In the genomic region with DNA sequence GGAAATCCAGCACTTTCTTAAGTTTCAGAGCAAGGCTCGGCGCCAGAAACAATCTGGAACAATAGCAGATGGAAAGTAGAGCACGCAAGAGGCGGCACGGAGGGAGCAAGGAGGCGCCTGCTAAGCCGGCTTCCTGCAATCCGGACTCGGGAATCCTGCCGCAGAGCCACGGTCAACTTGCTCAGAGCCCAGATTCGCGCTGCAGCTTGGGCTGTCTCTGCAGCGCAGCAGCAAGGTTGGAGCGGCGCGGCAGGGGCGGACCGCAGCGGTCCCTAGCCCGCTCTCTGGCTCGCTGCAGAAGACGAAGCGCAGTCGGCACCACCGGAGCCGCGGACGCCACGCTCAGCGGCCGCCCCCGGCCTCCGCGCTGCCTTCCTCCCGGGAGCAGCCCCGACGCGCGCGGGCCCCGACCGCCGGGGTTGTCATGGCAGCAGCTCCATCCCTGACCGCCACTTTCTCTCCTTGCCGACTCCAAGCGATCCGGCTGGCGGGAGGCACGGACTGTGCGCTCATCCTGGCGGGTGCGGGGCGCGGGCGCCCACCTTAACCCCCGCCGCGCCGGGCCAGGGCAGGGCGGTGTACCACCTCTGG, we compare ENCODE assay signal across 8 mouse cellular contexts.
DNase-seq lines count a peak whose midpoint lies in the region; ATAC-seq lines count a peak whose summit lies in the region.

No protein-coding gene starts in this region.

- peak overlapping the region; percentile 96 for H3K4me2 ChIP-seq in hindbrain, embryonic 12.5 days (replicated peaks)
- H3K4me2 ChIP-seq in neural tube, embryonic 12.5 days (replicated peaks), result peak overlapping the region; percentile 94

- DNase-seq in heart, adult 18-20 months, result peak; percentile 13 to 17
- DNase-seq in heart, adult 9 months (ENCODE audit: low spot score in 2 of 2), result no peak
- DNase-seq in cerebellum, adult 9-10 months, result peak; percentile 80
- peak; percentile 60 for DNase-seq in left cerebral cortex, postnatal 4 days
- DNase-seq in spleen, postnatal 10 days (ENCODE audit: low spot score in 2 of 2), result no peak

- H3K9me3 ChIP-seq in hindbrain, embryonic 12.5 days (replicated peaks), result no peaks in the 10 kb centered on the region
- no peaks in the 10 kb centered on the region for H3K9me3 ChIP-seq in neural tube, embryonic 12.5 days

- peak; percentile 53 for ATAC-seq in frontal cortex, adult (ENCODE audit: low TSS enrichment)
- ATAC-seq in hindbrain, embryonic 12.5 days (ENCODE audit: low FRiP score), result peak; percentile 81
- ATAC-seq in neural tube, embryonic 12.5 days (ENCODE audit: low FRiP score, low read depth), result peak; percentile 81

- intact Hi-C loops in left cerebral cortex, postnatal 4 days (cut with DNase I), result loop anchor here (2.0 to 5.0 kb wide), 2 partner anchors 1075 to 1151 kb away; no protein-coding TSS in a partner anchor

- WGBS in hindbrain, embryonic 12.5 days, result 0% methylated on average over 61 of the region's 61 CpGs
- WGBS in neural tube, embryonic 12.5 days, result under 1% methylated on average over 61 of the region's 61 CpGs

- peak overlapping the region; percentile 53 for H3K4me3 ChIP-seq in hindbrain, embryonic 12.5 days
- H3K4me3 ChIP-seq in neural tube, embryonic 12.5 days, result peak overlapping the region; percentile 53

- H3K36me3 ChIP-seq in hindbrain, embryonic 12.5 days, result no peaks in the 10 kb centered on the region
- H3K36me3 ChIP-seq in neural tube, embryonic 12.5 days, result no peaks in the 10 kb centered on the region

- H3K27me3 ChIP-seq in hindbrain, embryonic 12.5 days, result peaks cover 27% of the 10 kb centered on the region
- H3K27me3 ChIP-seq in neural tube, embryonic 12.5 days (replicated peaks), result peaks cover 14% of the 10 kb centered on the region; the same call in 1 of the 2 replicates

- peak overlapping the region; percentile 75 for H3K9ac ChIP-seq in hindbrain, embryonic 12.5 days
- peak overlapping the region; percentile 58 for H3K9ac ChIP-seq in neural tube, embryonic 12.5 days

- H3K27ac ChIP-seq in hindbrain, embryonic 12.5 days, result peak overlapping the region; percentile 92
- 0 out of 2 replicates have a peak overlapping the region, but pooled peaks have one; percentile 43 for H3K27ac ChIP-seq in neural tube, embryonic 12.5 days

- H3K4me1 ChIP-seq in hindbrain, embryonic 12.5 days, result peaks cover 6% of the 10 kb centered on the region
- H3K4me1 ChIP-seq in neural tube, embryonic 12.5 days, result peaks cover 6% of the 10 kb centered on the region

Comparison
In these comparisons a context has a peak if more than half of its experiments do, and no peak if none do; other contexts are left out.
1. DNase-seq: peak in heart, adult 18-20 months (2 of 2), cerebellum, adult 9-10 months (single experiment) and left cerebral cortex, postnatal 4 days (single experiment); none in heart, adult 9 months (0 of 2) and spleen, postnatal 10 days (0 of 2).
2. Peak in every context shown above with its lines, with median percentiles within 50 percentile points of each other: ATAC-seq.